ENCODE assay signal across 8 mouse cellular contexts in the genomic region with DNA sequence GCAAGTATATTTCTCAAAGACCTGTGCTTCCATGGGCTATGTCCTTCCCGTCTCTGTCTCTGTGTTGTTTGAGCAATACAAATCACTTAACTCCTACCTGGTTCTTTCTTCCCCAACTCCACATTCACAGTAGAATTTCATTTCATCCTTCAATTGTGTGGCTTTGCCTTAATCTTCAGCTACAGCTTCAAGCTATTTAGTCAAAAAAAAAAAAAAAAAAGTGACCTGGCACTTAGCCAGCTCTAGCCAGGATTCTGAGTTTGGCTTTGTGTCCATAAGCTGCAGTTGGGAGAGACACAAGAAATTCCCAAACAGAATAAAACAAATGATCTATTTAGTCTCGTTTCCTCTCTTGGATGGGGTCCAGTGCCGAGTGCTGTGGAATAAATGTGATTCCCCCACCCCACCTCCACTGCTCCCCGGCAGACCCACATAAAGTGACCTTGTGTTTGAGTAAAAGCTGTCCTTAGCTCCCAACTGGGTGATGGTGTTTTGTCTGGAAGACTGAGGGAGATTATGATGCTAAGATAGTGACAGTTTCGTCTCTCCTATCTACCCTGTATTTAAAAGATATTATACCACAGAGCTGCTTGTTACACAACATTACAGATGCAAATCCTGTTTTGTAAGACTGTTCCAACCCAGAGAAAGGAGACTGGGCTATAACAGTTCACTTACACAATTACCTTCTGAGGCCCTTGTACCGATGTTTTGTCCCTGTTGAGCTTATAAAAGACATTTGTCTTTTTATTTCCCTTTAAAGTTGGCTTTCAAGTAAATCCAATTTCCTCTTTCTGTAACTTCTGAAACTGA. TPM values are rescaled to one million over a fixed set of nuclear protein-coding genes. Genes with fewer than 3 reads are reported as not detected.
DNase-seq lines count a peak whose midpoint lies in the region; ATAC-seq and TF ChIP-seq lines count a peak whose summit lies in the region.

A gene (minus strand): TSS at position 51 of the 813 bp plus-strand sequence.

- H3K4me3 ChIP-seq in liver, embryonic 12.5 days = no peak within 1 kb of the TSS
- H3K4me3 ChIP-seq in liver, postnatal 0 days (ENCODE audit: low read depth, low read length) = no peak within 1 kb of the TSS
- H3K4me3 ChIP-seq in cortical plate, adult 2 months (ENCODE audit: insufficient read depth, low read length) = no peak within 1 kb of the TSS
- H3K4me3 ChIP-seq in hindbrain, postnatal 0 days (ENCODE audit: low read length) = no peak within 1 kb of the TSS
- H3K4me3 ChIP-seq in limb, embryonic 15.5 days = no peak within 1 kb of the TSS
- H3K4me3 ChIP-seq in stomach, embryonic 15.5 days (replicated peaks) = no peak within 1 kb of the TSS

- TF ChIP-seq POLR2A in cortical plate, adult 2 months (IDR thresholded peaks at IDR 0.05; ENCODE audit: extremely low read depth, insufficient read depth, low read length) = no peak

- 42% methylated on average over 6 of the region's 6 CpGs for WGBS in liver, embryonic 12.5 days (ENCODE audit: insufficient replicate concordance)
- 48% methylated on average over 6 of the region's 6 CpGs for WGBS in liver, postnatal 0 days (ENCODE audit: insufficient replicate concordance)
- 24% methylated on average over 6 of the region's 6 CpGs for WGBS in hindbrain, postnatal 0 days
- WGBS in limb, embryonic 15.5 days = 19% methylated on average over 6 of the region's 6 CpGs
- 18% methylated on average over 6 of the region's 6 CpGs for WGBS in stomach, embryonic 15.5 days

- no peaks in the 10 kb centered on the region for H3K36me3 ChIP-seq in liver, embryonic 12.5 days
- H3K36me3 ChIP-seq in liver, postnatal 0 days (replicated peaks; ENCODE audit: insufficient read depth, low read length) = no peaks in the 10 kb centered on the region
- no peaks in the 10 kb centered on the region for H3K36me3 ChIP-seq in hindbrain, postnatal 0 days (ENCODE audit: insufficient read depth, low read length)
- H3K36me3 ChIP-seq in limb, embryonic 15.5 days = no peaks in the 10 kb centered on the region
- no peaks in the 10 kb centered on the region for H3K36me3 ChIP-seq in stomach, embryonic 15.5 days

- no peak within 1 kb of the TSS for H3K4me2 ChIP-seq in liver, embryonic 12.5 days
- no peak within 1 kb of the TSS for H3K4me2 ChIP-seq in liver, postnatal 0 days (ENCODE audit: low read depth, low read length)
- H3K4me2 ChIP-seq in hindbrain, postnatal 0 days (ENCODE audit: low read depth, low read length) = peak within 1 kb of the TSS; percentile 17
- H3K4me2 ChIP-seq in limb, embryonic 15.5 days = no peak within 1 kb of the TSS
- H3K4me2 ChIP-seq in stomach, embryonic 15.5 days = peak within 1 kb of the TSS; percentile 23; the same call in 1 of the 2 replicates

- DNase-seq in liver, postnatal 0 days = no peak
- DNase-seq in gastrocnemius, postnatal 25 days = no peak
- peak; percentile 83 for DNase-seq in hindbrain, postnatal 0 days (ENCODE audit: low spot score)

- no peak within 1 kb of the TSS for H3K9ac ChIP-seq in liver, embryonic 12.5 days
- no peak within 1 kb of the TSS for H3K9ac ChIP-seq in liver, postnatal 0 days (replicated peaks)
- H3K9ac ChIP-seq in hindbrain, postnatal 0 days (replicated peaks; ENCODE audit: low read length) = no peak within 1 kb of the TSS
- no peak within 1 kb of the TSS for H3K9ac ChIP-seq in limb, embryonic 15.5 days
- H3K9ac ChIP-seq in stomach, embryonic 15.5 days = no peak within 1 kb of the TSS

- H3K27ac ChIP-seq in liver, embryonic 12.5 days = no peak within 1 kb of the TSS
- no peak within 1 kb of the TSS for H3K27ac ChIP-seq in liver, postnatal 0 days (ENCODE audit: low read depth)
- 0 out of 2 replicates have a peak within 1 kb of the TSS, but pooled peaks have one; percentile 21 for H3K27ac ChIP-seq in cortical plate, adult 2 months (ENCODE audit: insufficient read depth, low read length)
- H3K27ac ChIP-seq in hindbrain, postnatal 0 days = peak within 1 kb of the TSS; percentile 72
- H3K27ac ChIP-seq in limb, embryonic 15.5 days = no peak within 1 kb of the TSS
- peak within 1 kb of the TSS; percentile 65 for H3K27ac ChIP-seq in stomach, embryonic 15.5 days

- 0 out of 2 replicates have a peak, but pooled peaks cover 6% of the 10 kb centered on the region for H3K4me1 ChIP-seq in liver, embryonic 12.5 days
- peaks cover 10% of the 10 kb centered on the region for H3K4me1 ChIP-seq in liver, postnatal 0 days (ENCODE audit: insufficient read depth)
- H3K4me1 ChIP-seq in cortical plate, adult 2 months (ENCODE audit: control insufficient read depth, insufficient read depth, low read length) = peaks cover 3% of the 10 kb centered on the region
- H3K4me1 ChIP-seq in hindbrain, postnatal 0 days (ENCODE audit: insufficient read depth, low read length) = no peaks in the 10 kb centered on the region; the same call in 1 of the 2 replicates
- peaks cover 32% of the 10 kb centered on the region for H3K4me1 ChIP-seq in limb, embryonic 15.5 days
- peaks cover 19% of the 10 kb centered on the region for H3K4me1 ChIP-seq in stomach, embryonic 15.5 days

- no peak for TF ChIP-seq EP300 in liver, postnatal 0 days (IDR thresholded peaks at IDR 0.05; ENCODE audit: low read depth)

- TF ChIP-seq CTCF in liver, postnatal 0 days (IDR thresholded peaks at IDR 0.05; ENCODE audit: low read depth) = no peak
- TF ChIP-seq CTCF in cortical plate, adult 2 months (IDR thresholded peaks at IDR 0.05; ENCODE audit: extremely low read depth, insufficient read depth, low read length) = no peak
- no peak for TF ChIP-seq CTCF in hindbrain, postnatal 0 days (IDR thresholded peaks at IDR 0.05; ENCODE audit: low read depth)

- no peak for ATAC-seq in liver, embryonic 12.5 days
- ATAC-seq in liver, postnatal 0 days = no peak
- ATAC-seq in hindbrain, postnatal 0 days = peak; percentile 31; the same call in 1 of the 2 replicates
- no peak for ATAC-seq in limb, embryonic 15.5 days (ENCODE audit: insufficient number of reproducible peaks, low FRiP score, low TSS enrichment, low read depth)
- no peak for ATAC-seq in stomach, embryonic 15.5 days (ENCODE audit: insufficient read depth, low FRiP score, low read depth)
- ATAC-seq in erythroid progenitor cell, adult 5-6 weeks (replicated peaks; ENCODE audit: low FRiP score, poor library complexity, severe bottlenecking) = no peak

- H3K27me3 ChIP-seq in liver, embryonic 12.5 days (replicated peaks) = peaks cover 52% of the 10 kb centered on the region
- H3K27me3 ChIP-seq in liver, postnatal 0 days (ENCODE audit: insufficient read depth, low read length) = peaks cover 22% of the 10 kb centered on the region
- H3K27me3 ChIP-seq in hindbrain, postnatal 0 days (ENCODE audit: insufficient read depth, low read length) = no peaks in the 10 kb centered on the region
- H3K27me3 ChIP-seq in limb, embryonic 15.5 days = no peaks in the 10 kb centered on the region
- no peaks in the 10 kb centered on the region for H3K27me3 ChIP-seq in stomach, embryonic 15.5 days (replicated peaks)

- no peaks in the 10 kb centered on the region for H3K9me3 ChIP-seq in liver, embryonic 12.5 days (replicated peaks)
- no peaks in the 10 kb centered on the region for H3K9me3 ChIP-seq in liver, postnatal 0 days (ENCODE audit: low read length)
- no peaks in the 10 kb centered on the region for H3K9me3 ChIP-seq in hindbrain, postnatal 0 days (ENCODE audit: low read length)
- H3K9me3 ChIP-seq in limb, embryonic 15.5 days = no peaks in the 10 kb centered on the region
- no peaks in the 10 kb centered on the region for H3K9me3 ChIP-seq in stomach, embryonic 15.5 days

RNA-seq across cellular contexts. Expression of the gene that starts here (rescaled TPM):
- 12.6 and 14.5 TPM in 2 replicates for polyA plus RNA-seq in liver, embryonic 12.5 days (2016; fragmentation: Nextera tagmentation; extraction: Ambion mirVana)
- 9.3 and 9.4 TPM in 2 replicates for polyA plus RNA-seq in liver, postnatal 0 days (2015; fragmentation: Nextera tagmentation; extraction: Ambion mirVana)
- 135 and 149 TPM in 2 replicates for polyA plus RNA-seq in cortical plate, adult 2 months (2012; rRNA removed)
- total RNA-seq in gastrocnemius, postnatal 25 days (2021) = 10 to 100 TPM; 65.6 to 84.1 TPM
- total RNA-seq in hindbrain, postnatal 0 days (2014; rRNA removed) = 234 and 251 TPM in 2 replicates
- 505 and 540 TPM in 2 replicates for polyA plus RNA-seq in hindbrain, postnatal 0 days (2015; fragmentation: Nextera tagmentation; extraction: Ambion mirVana)
- 142 and 179 TPM in 2 replicates for polyA plus RNA-seq in limb, embryonic 15.5 days (2015; fragmentation: Nextera tagmentation; extraction: Ambion mirVana)
- polyA plus RNA-seq in stomach, embryonic 15.5 days (2015; fragmentation: Nextera tagmentation; extraction: Ambion mirVana) = 99.0 and 105 TPM in 2 replicates
- total RNA-seq in erythroid progenitor cell, adult 5-6 weeks (2015; ENCODE audit: low replicate concordance) = 9.0 and 9.6 TPM in 2 replicates
- total RNA-seq in erythroid progenitor cell, adult 5-6 weeks (2017; ENCODE audit: low replicate concordance) = 4.9 and 7.4 TPM in 2 replicates

Comparison
In these comparisons a context has a peak if more than half of its experiments do, and no peak if none do; other contexts are left out.
1. RNA of the gene that starts here (total RNA-seq): 234 to 251 TPM in hindbrain, postnatal 0 days and 65.6 to 84.1 TPM in gastrocnemius, postnatal 25 days; 4.9 to 9.6 TPM in erythroid progenitor cell, adult 5-6 weeks; every median in the first group is over 4 times any median in the second.
2. H3K27ac ChIP-seq: peak in cortical plate, adult 2 months (single experiment), hindbrain, postnatal 0 days (single experiment) and stomach, embryonic 15.5 days (single experiment); none in liver, embryonic 12.5 days (single experiment), liver, postnatal 0 days (single experiment) and limb, embryonic 15.5 days (single experiment).
3. H3K4me2 ChIP-seq: peak in hindbrain, postnatal 0 days (single experiment) and stomach, embryonic 15.5 days (single experiment); none in liver, embryonic 12.5 days (single experiment), liver, postnatal 0 days (single experiment) and limb, embryonic 15.5 days (single experiment).